Mouse (Mus musculus) left cerebral cortex, adult 9 months (tissue): ENCODE data around the gene Bscl2.
A peak's percentile ranks its signal among the peaks of the same experiment; 100 is the strongest.
"Not testable (repeated sequence)": the region's sequence is repeated elsewhere in the genome, so short reads cannot be mapped to it uniquely, and the experiment has no call there.

Source experiments
- DNase-seq, 2 experiments: peaks; one replicate each; pipeline ENCODE4 v3.0.0; 2022; ENCODE audit warnings: low spot score in 2 of 2

Bscl2 gene

GRCm38 (mm10) chr19:8871267-8872186, 34.3 kb downstream of the Bscl2 start, which contains the start of gene Ubxn1:
Gene Ubxn1 (plus strand): TSS chr19:8871496.
- DNase-seq: peak; percentile 97 to 99

GRCm38 (mm10) chr19:8872266-8872840, 35.1 kb downstream of the Bscl2 start:
- DNase-seq: no peak

GRCm38 (mm10) chr19:8875031-8875430, 37.8 kb downstream of the Bscl2 start:
- DNase-seq: no peak

- peak; percentile 69 to 91 for DNase-seq
Observed at GRCm38 (mm10) chr19:8880311-8881033, 43.2 kb downstream of the Bscl2 start, which contains the start of gene Uqcc3. Gene Uqcc3 (minus strand): TSS chr19:8880923.

GRCm38 (mm10) chr19:8881034-8881392, 43.7 kb downstream of the Bscl2 start:
- no peak for DNase-seq

- DNase-seq: no peak
Observed at GRCm38 (mm10) chr19:8883616-8884015, 46.3 kb downstream of the Bscl2 start, which contains the start of the genes Lbhd1 and Gm49403. Gene Lbhd1 (plus strand): TSS chr19:8883732. Gene Gm49403 (plus strand): TSS chr19:8883930.

- no peak for DNase-seq
Observed at GRCm38 (mm10) chr19:8886916-8887584, 49.8 kb downstream of the Bscl2 start.

- DNase-seq: no peak
Observed at GRCm38 (mm10) chr19:8887585-8888463, 50.6 kb downstream of the Bscl2 start.

- DNase-seq: peak; percentile 80 to 94
Observed at GRCm38 (mm10) chr19:8888511-8889385, 51.5 kb downstream of the Bscl2 start, which contains the start of the genes 1810009A15Rik and Gm49416. Gene 1810009A15Rik (plus strand): TSS chr19:8888853. Gene Gm49416 (plus strand): TSS chr19:8888926.

GRCm38 (mm10) chr19:8892829-8893766, 55.8 kb downstream of the Bscl2 start, which contains the start of gene Ints5:
Gene Ints5 (plus strand): TSS chr19:8893005.
- DNase-seq: peak in 1 of 2 experiments; percentile 80

GRCm38 (mm10) chr19:8895397-8895960, 58.2 kb downstream of the Bscl2 start:
- DNase-seq: no peak

GRCm38 (mm10) chr19:8896231-8896630, 59.0 kb downstream of the Bscl2 start:
- not testable (repeated sequence) for DNase-seq

- DNase-seq: not testable (repeated sequence)
Observed at GRCm38 (mm10) chr19:8897211-8897864, 60.1 kb downstream of the Bscl2 start.

- DNase-seq: peak; percentile 90 to 96
Observed at GRCm38 (mm10) chr19:8897865-8898495, 60.7 kb downstream of the Bscl2 start, which contains the start of gene Ganab. Gene Ganab (plus strand): TSS chr19:8898071.
